Mouse (Mus musculus) testis, adult 2 months (tissue): ENCODE results near the gene Gpank1.

Source experiments
- CTCF ChIP-seq: fragments of 200-500 bp; IDR thresholded peaks from 2 replicates; pipeline ENCODE4 v1.5.1; 2012; ENCODE audit warnings: low read depth, mild to moderate bottlenecking, inconsistent platforms, low read length, moderate library complexity; ENCODE audit not compliant: control insufficient read depth, insufficient read depth, insufficient replicate concordance
- POLR2A ChIP-seq: fragments of 200-500 bp; IDR thresholded peaks from 2 replicates; pipeline ENCODE4 v1.6.1; 2012; ENCODE audit warnings: low read depth, mild to moderate bottlenecking, inconsistent platforms, low read length, moderate library complexity; ENCODE audit not compliant: control insufficient read depth

- no peak for TF ChIP-seq CTCF
- TF ChIP-seq POLR2A: no peak
Measured at GRCm38 (mm10) chr17:35147922-35148639, 26.8 kb downstream of the Gpank1 start.
